23 mouse cellular contexts compared by ENCODE assay signal in the genomic region with DNA sequence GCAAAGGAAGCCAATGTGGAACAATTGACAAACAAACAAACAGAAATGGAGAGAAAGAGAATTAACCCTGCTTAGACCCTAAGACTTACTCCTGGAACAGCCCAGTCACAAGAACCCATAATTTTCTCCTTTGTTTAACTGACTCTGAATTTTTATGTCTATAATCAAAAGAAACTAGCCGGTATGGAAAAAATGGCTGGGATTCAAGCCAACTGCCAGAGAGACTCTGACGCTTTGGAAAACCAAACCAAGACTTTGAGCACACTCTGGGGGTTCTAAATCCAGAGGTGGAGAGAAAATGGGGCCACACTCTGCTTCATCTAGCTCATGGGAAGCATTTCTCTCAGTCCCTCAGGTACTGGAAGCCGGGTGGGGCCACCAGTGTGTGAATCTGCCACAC. TPM values are rescaled to one million over a fixed set of nuclear protein-coding genes. Genes with fewer than 3 reads are reported as not detected.
DNase-seq lines count a peak whose midpoint lies in the region; ATAC-seq and TF ChIP-seq lines count a peak whose summit lies in the region.
"Had no signal": no experiment of that assay in that cellular context is flagged by ENCODE, and none has a peak within 500 bp of the region (broad histone marks: within the 10 kb centered on the region; RNA-seq: fewer than 3 reads in every experiment).

No protein-coding gene starts in this region.

- H3K9me3 ChIP-seq in lung, embryonic 14.5 days (ENCODE audit: low read depth, low read length): no peaks in the 10 kb centered on the region
- H3K9me3 ChIP-seq in embryonic facial prominence, embryonic 14.5 days (ENCODE audit: control insufficient read depth, low read length): no peaks in the 10 kb centered on the region
- H3K9me3 ChIP-seq in limb, embryonic 12.5 days: no peaks in the 10 kb centered on the region
- H3K9me3 ChIP-seq in stomach, embryonic 15.5 days: no peaks in the 10 kb centered on the region
- no peaks in the 10 kb centered on the region for H3K9me3 ChIP-seq in midbrain, embryonic 14.5 days (ENCODE audit: control insufficient read depth, low read length)
- H3K9me3 ChIP-seq: forebrain, embryonic 12.5 days; hindbrain, embryonic 13.5 days; intestine, embryonic 15.5 days had no signal

- H3K9ac ChIP-seq in lung, embryonic 14.5 days: no peak overlapping the region
- H3K9ac ChIP-seq in embryonic facial prominence, embryonic 14.5 days (ENCODE audit: low read depth, low read length): no peak overlapping the region
- no peak overlapping the region for H3K9ac ChIP-seq in limb, embryonic 12.5 days (replicated peaks)
- H3K9ac ChIP-seq in stomach, embryonic 15.5 days: no peak overlapping the region
- no peak overlapping the region for H3K9ac ChIP-seq in midbrain, embryonic 14.5 days (replicated peaks; ENCODE audit: low read length)
- H3K9ac ChIP-seq: forebrain, embryonic 12.5 days; forebrain, postnatal 0 days; hindbrain, embryonic 13.5 days; intestine, embryonic 15.5 days had no signal

- no peak overlapping the region for H3K4me3 ChIP-seq in lung, embryonic 14.5 days (ENCODE audit: low read depth, low read length)
- no peak overlapping the region for H3K4me3 ChIP-seq in embryonic facial prominence, embryonic 14.5 days (ENCODE audit: low read depth, low read length)
- no peak overlapping the region for H3K4me3 ChIP-seq in limb, embryonic 12.5 days (replicated peaks)
- no peak overlapping the region for H3K4me3 ChIP-seq in stomach, embryonic 15.5 days (replicated peaks)
- H3K4me3 ChIP-seq in midbrain, embryonic 14.5 days (replicated peaks; ENCODE audit: low read depth, low read length): no peak overlapping the region
- H3K4me3 ChIP-seq: forebrain, embryonic 12.5 days; gastrocnemius, adult 2 months; hindbrain, embryonic 13.5 days; intestine, embryonic 15.5 days had no signal

- H3K27me3 ChIP-seq in lung, embryonic 14.5 days (ENCODE audit: insufficient read depth, low read length): no peaks in the 10 kb centered on the region
- H3K27me3 ChIP-seq in embryonic facial prominence, embryonic 14.5 days (replicated peaks; ENCODE audit: control insufficient read depth, insufficient read depth, low read length): no peaks in the 10 kb centered on the region
- no peaks in the 10 kb centered on the region for H3K27me3 ChIP-seq in limb, embryonic 12.5 days
- no peaks in the 10 kb centered on the region; the same call in 1 of the 2 replicates for H3K27me3 ChIP-seq in stomach, embryonic 15.5 days (replicated peaks)
- H3K27me3 ChIP-seq in midbrain, embryonic 14.5 days (ENCODE audit: control insufficient read depth, insufficient read depth, low read length): no peaks in the 10 kb centered on the region
- H3K27me3 ChIP-seq: forebrain, embryonic 12.5 days; hindbrain, embryonic 13.5 days; intestine, embryonic 15.5 days had no signal

- peak; percentile 58 for DNase-seq in lung, embryonic 14.5 days
- no peak for DNase-seq in lung, postnatal 14 days
- peak; percentile 75 for DNase-seq in embryonic facial prominence, embryonic 14.5 days (ENCODE audit: low spot score)
- DNase-seq in urinary bladder, postnatal 4 days (ENCODE audit: low spot score in 2 of 2): no peak
- no peak for DNase-seq in midbrain, embryonic 14.5 days
- no peak for DNase-seq in frontal cortex, postnatal 14 days (ENCODE audit: low spot score in 2 of 2)
- DNase-seq: adrenal gland, postnatal 25 days; cerebellum, adult 2 months; cerebellum, postnatal 14 days; embryo, embryonic 11 days; forebrain, postnatal 0 days; gastrocnemius, adult 2 months; gastrocnemius, postnatal 36 days; heart, adult 11 months; heart, postnatal 10 days had no signal

- no peak overlapping the region for H3K4me2 ChIP-seq in lung, embryonic 14.5 days
- H3K4me2 ChIP-seq in embryonic facial prominence, embryonic 14.5 days (ENCODE audit: low read depth, low read length): no peak overlapping the region
- no peak overlapping the region for H3K4me2 ChIP-seq in limb, embryonic 12.5 days
- no peak overlapping the region for H3K4me2 ChIP-seq in stomach, embryonic 15.5 days
- H3K4me2 ChIP-seq in midbrain, embryonic 14.5 days (ENCODE audit: low read length): no peak overlapping the region
- H3K4me2 ChIP-seq: forebrain, embryonic 12.5 days; hindbrain, embryonic 13.5 days; intestine, embryonic 15.5 days had no signal

- WGBS in lung, embryonic 14.5 days: 52% methylated on average over 3 of the region's 3 CpGs
- 44% methylated on average over 3 of the region's 3 CpGs for WGBS in embryonic facial prominence, embryonic 14.5 days
- 54% methylated on average over 3 of the region's 3 CpGs for WGBS in limb, embryonic 12.5 days
- 63% methylated on average over 3 of the region's 3 CpGs for WGBS in stomach, embryonic 15.5 days
- WGBS in midbrain, embryonic 14.5 days: 84% methylated on average over 3 of the region's 3 CpGs

- H3K36me3 ChIP-seq in lung, embryonic 14.5 days (ENCODE audit: insufficient read depth): no peaks in the 10 kb centered on the region
- H3K36me3 ChIP-seq in embryonic facial prominence, embryonic 14.5 days (ENCODE audit: control insufficient read depth, insufficient read depth, low read length): no peaks in the 10 kb centered on the region
- no peaks in the 10 kb centered on the region for H3K36me3 ChIP-seq in limb, embryonic 12.5 days
- H3K36me3 ChIP-seq in stomach, embryonic 15.5 days: no peaks in the 10 kb centered on the region
- H3K36me3 ChIP-seq in midbrain, embryonic 14.5 days (ENCODE audit: control insufficient read depth, insufficient read depth, low read length): no peaks in the 10 kb centered on the region
- H3K36me3 ChIP-seq: forebrain, embryonic 12.5 days; hindbrain, embryonic 13.5 days; intestine, embryonic 15.5 days had no signal

- no peak for ATAC-seq in lung, embryonic 14.5 days (ENCODE audit: insufficient read depth)
- no peak for ATAC-seq in embryonic facial prominence, embryonic 14.5 days (ENCODE audit: low read depth)
- no peak for ATAC-seq in limb, embryonic 12.5 days (ENCODE audit: insufficient number of reproducible peaks, insufficient read depth, low FRiP score, low TSS enrichment, low read depth)
- ATAC-seq in stomach, embryonic 15.5 days (ENCODE audit: insufficient read depth, low FRiP score, low read depth): no peak
- no peak for ATAC-seq in midbrain, embryonic 14.5 days (ENCODE audit: low FRiP score, low TSS enrichment)
- ATAC-seq: activated CD4-positive, CD25-positive, alpha-beta regulatory T cell, adult 4 months; forebrain, postnatal 0 days; hindbrain, postnatal 0 days; intestine, embryonic 15.5 days had no signal

- peak overlapping the region; percentile 30; the same call in 1 of the 2 replicates for H3K27ac ChIP-seq in lung, embryonic 14.5 days (ENCODE audit: low read depth)
- H3K27ac ChIP-seq in embryonic facial prominence, embryonic 14.5 days (replicated peaks; ENCODE audit: low read depth, low read length): peak overlapping the region; percentile 66
- peak overlapping the region; percentile 90 for H3K27ac ChIP-seq in limb, embryonic 12.5 days
- 0 out of 2 replicates have a peak overlapping the region, but pooled peaks have one; percentile 9 for H3K27ac ChIP-seq in stomach, embryonic 15.5 days
- no peak overlapping the region for H3K27ac ChIP-seq in midbrain, embryonic 14.5 days (replicated peaks; ENCODE audit: low read depth, low read length)
- H3K27ac ChIP-seq: forebrain, embryonic 12.5 days; gastrocnemius, adult 2 months; hindbrain, embryonic 13.5 days; hindbrain, postnatal 0 days; intestine, embryonic 15.5 days had no signal

- H3K4me1 ChIP-seq in lung, embryonic 14.5 days (ENCODE audit: insufficient read depth): 0 out of 2 replicates have a peak, but pooled peaks cover 4% of the 10 kb centered on the region
- peaks cover 48% of the 10 kb centered on the region for H3K4me1 ChIP-seq in embryonic facial prominence, embryonic 14.5 days (ENCODE audit: control insufficient read depth, insufficient read depth, low read length)
- H3K4me1 ChIP-seq in limb, embryonic 12.5 days (replicated peaks): peaks cover 64% of the 10 kb centered on the region
- peaks cover 26% of the 10 kb centered on the region for H3K4me1 ChIP-seq in stomach, embryonic 15.5 days
- H3K4me1 ChIP-seq in midbrain, embryonic 14.5 days (ENCODE audit: control insufficient read depth, insufficient read depth, low read length): no peaks in the 10 kb centered on the region

- TF ChIP-seq CTCF in lung, embryonic 14.5 days (IDR thresholded peaks at IDR 0.05; ENCODE audit: low read depth): no peak

RNA-seq across cellular contexts. Expression of a gene that starts 20.7 kb away (rescaled TPM):
- 13.2 and 15.1 TPM in 2 replicates for polyA plus RNA-seq in lung, embryonic 14.5 days (2014; fragmentation: Nextera tagmentation; extraction: Ambion mirVana)
- 389 and 501 TPM in 2 replicates for polyA plus RNA-seq in embryonic facial prominence, embryonic 14.5 days (2014; fragmentation: Nextera tagmentation; extraction: Ambion mirVana)
- 302 and 358 TPM in 2 replicates for polyA plus RNA-seq in limb, embryonic 12.5 days (2016; fragmentation: Nextera tagmentation; extraction: Ambion mirVana)
- polyA plus RNA-seq in stomach, embryonic 15.5 days (2015; fragmentation: Nextera tagmentation; extraction: Ambion mirVana): 45.9 and 72.7 TPM in 2 replicates
- 34.8 and 35.1 TPM in 2 replicates for polyA plus RNA-seq in midbrain, embryonic 14.5 days (2014; fragmentation: Nextera tagmentation; extraction: Ambion mirVana)
- polyA plus RNA-seq: activated CD4-positive, CD25-positive, alpha-beta regulatory T cell, adult 4 months; C2C12 had no signal

RNA-seq across cellular contexts. Expression of a gene that starts 50.9 kb away (rescaled TPM):
- polyA plus RNA-seq in lung, embryonic 14.5 days (2014; fragmentation: Nextera tagmentation; extraction: Ambion mirVana): 148 and 156 TPM in 2 replicates
- 143 and 154 TPM in 2 replicates for polyA plus RNA-seq in embryonic facial prominence, embryonic 14.5 days (2014; fragmentation: Nextera tagmentation; extraction: Ambion mirVana)
- 155 and 166 TPM in 2 replicates for polyA plus RNA-seq in limb, embryonic 12.5 days (2016; fragmentation: Nextera tagmentation; extraction: Ambion mirVana)
- polyA plus RNA-seq in stomach, embryonic 15.5 days (2015; fragmentation: Nextera tagmentation; extraction: Ambion mirVana): 147 and 164 TPM in 2 replicates
- 111 and 114 TPM in 2 replicates for polyA plus RNA-seq in midbrain, embryonic 14.5 days (2014; fragmentation: Nextera tagmentation; extraction: Ambion mirVana)

Comparison
In these comparisons a context has a peak if more than half of its experiments do, and no peak if none do; other contexts are left out.
1. DNase-seq: peak in lung, embryonic 14.5 days (single experiment) and embryonic facial prominence, embryonic 14.5 days (single experiment); none in lung, postnatal 14 days (single experiment), urinary bladder, postnatal 4 days (0 of 2), midbrain, embryonic 14.5 days (single experiment) and frontal cortex, postnatal 14 days (0 of 2).